Mouse (Mus musculus) v-Abl transformed pro-B cells (cell line): ENCODE measurements at regions not wholly inside any gene's neighbourhood (a gene's known extent, or its start where the extent isn't known, plus 50 kb on each side); places are given as distances from the start of the nearest gene placed in this dataset.

Experiments used
- in situ Hi-C, 2 experiments: fragments of 400-800 bp; cut with MboI; formaldehyde crosslinking; loops; one replicate each; pipeline ENCODE4 v1.15.1; 2025; ENCODE audit not compliant: unreplicated experiment in 2 of 2

DNA sequence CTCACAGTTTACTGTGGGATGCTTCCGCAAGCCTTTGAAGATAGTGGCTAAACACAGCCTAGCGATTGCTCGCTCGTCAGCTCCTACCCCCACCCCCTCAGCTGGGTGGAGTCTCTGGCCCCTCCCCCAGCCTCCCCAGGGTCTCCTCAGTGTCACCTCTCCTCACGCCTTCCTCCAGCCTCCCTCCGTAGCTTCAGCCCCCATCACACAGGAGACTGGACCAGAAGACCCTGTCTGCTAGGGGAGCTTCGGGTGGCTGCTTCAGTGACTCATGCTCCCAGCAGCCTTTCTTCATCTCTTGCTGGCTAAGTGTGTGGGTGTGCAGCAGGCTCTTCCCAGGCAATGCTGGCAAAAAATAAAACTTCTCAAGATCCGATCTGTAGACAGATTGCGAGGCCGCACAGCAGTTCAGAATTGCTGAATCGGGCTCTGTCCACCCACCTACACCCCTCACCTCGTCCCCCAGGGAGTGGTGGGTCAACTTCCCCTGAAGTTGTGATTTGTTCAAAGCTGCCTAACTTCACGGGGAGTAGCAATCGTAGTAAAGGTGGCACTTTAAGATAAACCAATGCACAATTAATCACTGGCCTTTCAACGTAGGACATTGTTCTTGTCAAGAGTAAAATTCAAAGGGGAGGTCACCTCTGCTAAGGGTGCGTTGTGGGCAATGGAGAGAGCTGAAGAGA, 61.2 kb upstream of the Ankrd28 start:
- in situ Hi-C loops = no loop called here

DNA sequence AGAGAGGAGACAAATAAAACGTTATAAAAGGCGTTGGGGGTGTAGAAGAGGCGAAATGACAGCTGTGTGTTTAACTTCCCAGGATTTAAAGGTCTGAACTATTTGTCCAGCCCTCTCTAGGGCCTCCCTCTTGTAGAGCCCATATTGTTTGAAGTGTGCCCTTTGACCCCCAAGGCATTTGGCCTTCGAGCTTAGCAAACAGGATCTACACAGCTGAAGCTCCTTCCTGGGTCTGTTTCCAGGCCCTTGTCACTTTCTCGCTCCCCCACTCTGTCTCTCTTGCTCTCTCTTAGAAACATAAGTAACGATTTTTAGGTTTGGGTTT, 61.7 kb upstream of the Ankrd28 start:
- in situ Hi-C loops = no loop called here

DNA sequence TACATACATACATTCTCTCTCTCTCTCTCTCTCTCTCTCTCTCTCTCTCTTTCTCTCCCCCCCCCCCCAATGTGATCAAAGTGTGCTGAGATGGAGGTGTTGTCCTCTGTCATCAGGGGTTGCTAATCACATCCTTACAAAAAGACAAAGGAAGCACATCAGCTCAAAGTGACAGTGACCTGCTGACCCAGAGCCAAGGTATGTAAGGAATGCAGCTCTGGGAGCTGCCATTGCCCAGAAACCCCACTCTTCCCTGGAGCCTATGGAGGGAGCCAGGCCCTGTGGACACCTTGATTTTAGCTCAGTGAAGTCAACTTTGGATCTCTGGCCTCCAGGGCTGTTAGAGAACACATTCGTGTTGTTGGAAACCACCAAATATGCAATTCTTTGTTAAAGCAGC, 66.0 kb upstream of the Ankrd28 start:
- in situ Hi-C loops = no loop called here

DNA sequence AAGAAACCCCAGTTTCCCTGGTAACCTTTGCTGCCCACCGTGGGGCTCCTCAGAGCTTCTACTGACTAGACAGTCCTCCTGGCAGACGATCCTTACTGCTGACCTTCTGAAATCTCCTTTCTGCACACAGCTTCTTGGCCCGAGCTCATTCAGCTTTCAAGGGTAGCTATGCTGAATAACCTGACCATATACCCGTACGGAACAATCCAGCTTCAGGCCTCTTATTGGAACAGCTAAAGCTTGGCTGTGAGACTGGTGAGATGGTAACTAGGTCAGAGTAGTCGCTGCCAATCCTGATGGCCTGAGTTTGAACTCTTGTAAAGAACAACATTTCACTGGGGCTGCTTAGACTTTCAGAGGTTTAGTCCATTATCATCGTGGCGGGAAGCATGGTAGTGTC, 69.1 kb upstream of the Ankrd28 start:
- in situ Hi-C loops = no loop called here

DNA sequence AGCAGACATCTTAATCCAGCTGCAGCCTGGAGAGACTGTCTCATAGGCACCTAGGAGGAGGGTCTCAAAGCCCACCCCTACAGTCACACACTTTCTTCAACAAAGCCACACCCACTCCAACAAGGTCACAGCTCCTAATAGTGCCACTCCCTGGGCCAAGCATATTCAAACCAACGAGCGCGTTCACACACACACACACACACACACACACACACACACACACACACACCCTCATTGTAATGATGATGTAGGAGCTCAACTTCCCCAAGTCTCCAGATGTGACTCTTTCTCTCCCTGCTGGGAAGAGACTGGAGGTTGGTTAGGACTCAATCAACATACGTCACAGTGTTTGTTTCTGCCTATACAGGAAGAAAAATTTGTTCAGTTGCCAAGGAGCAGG, 69.5 kb upstream of the Ankrd28 start:
- in situ Hi-C loops = no loop called here

- in situ Hi-C loops = no loop called here
Measured at GRCm38 (mm10) chr14:31901901-31902300, 71.5 kb upstream of the Ankrd28 start.

DNA sequence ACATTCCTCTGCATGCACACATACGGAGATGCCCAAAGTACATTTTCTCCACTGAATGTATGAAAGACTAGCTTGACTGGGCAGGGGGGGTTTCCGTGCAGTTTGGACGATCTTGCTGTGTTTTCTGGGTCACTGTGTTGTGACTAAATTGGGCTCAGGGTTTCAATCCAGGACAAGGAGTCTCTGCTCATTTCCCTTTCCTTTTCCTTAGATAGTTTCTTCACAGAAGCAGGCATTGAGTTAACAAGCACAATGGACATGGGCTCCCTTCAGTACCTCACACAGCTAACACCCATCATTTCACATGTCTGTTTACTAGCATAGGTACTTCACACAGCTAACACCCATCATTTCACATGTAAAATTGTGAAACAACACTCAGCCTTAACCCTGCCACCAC, 73.2 kb upstream of the Ankrd28 start:
- in situ Hi-C loops = no loop called here

- in situ Hi-C loops = no loop called here
Measured at GRCm38 (mm10) chr14:31908591-31908990, 78.1 kb upstream of the Ankrd28 start.

GRCm38 (mm10) chr14:31909291-31909690, 78.8 kb upstream of the Ankrd28 start:
- in situ Hi-C loops = no loop called here

GRCm38 (mm10) chr14:31910809-31911208, 80.4 kb upstream of the Ankrd28 start:
- in situ Hi-C loops = no loop called here

DNA sequence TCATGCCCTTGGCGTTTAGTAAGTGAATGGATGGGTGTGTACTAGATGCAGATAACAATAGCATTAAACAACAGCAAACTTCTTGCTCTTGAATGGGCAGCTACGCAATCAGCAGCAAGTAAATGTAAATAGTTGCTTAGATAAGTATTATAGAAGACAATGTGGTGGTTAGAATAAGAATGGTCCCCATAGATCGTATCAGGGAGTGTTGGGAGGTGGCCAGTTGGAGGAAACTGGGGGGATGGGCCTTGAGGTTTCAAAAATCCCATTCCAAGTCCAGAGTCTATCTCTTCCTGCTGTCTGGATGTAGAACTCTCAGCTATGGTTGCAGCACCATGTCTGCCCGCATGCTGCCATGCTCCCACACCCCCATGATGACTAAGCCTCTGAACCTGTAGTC, 88.0 kb upstream of the Ankrd28 start:
- in situ Hi-C loops = no loop called here

DNA sequence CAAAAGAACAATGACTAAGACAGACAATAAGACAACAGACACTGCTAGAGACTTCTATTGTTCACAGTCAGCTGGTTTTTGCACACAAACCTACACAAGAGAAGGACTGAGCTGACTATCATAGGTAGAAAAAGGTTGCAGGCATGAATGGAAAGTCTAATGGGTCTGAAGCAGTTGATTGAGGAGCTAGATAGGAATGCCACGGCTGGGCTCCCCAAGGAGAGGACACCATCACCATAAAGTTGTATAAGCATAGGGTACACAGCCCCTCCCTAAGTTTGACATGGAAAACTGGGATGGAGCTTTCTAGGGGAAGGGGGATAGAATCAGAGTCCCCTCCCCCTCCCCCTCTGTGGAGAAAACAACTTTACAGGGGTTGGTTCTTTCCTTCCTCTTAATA, 88.5 kb upstream of the Ankrd28 start:
- in situ Hi-C loops = no loop called here

DNA sequence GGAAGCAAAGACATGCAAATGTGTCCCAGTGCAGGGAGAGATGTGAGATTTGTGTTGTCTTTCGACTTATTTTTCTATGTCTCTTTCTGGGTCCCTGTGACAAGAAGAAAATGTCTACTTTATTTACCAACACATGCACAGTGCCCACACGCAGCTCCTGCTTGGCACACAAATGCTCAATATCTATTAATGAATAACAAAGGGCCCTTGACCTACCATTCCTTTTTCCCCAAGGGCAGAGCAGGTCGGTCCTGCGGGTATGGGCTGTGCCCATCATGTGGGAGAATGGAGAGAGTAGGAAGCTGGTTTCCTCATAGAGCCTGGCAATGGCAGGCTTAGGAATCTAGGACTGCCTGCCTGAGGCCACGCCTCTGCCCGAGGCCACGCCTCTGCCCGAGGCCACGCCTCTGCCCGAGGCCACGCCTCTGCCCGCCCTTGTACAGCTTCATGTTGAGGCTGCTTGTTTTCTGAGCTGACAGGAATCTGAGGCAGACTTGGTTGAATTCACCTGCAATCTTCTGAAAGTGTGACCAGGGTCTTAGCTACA, 98.8 kb upstream of the Ankrd28 start:
- in situ Hi-C loops = no loop called here

GRCm38 (mm10) chr14:31930367-31930766, 98.4 kb upstream of the Galnt15 start:
- in situ Hi-C loops = loop anchor here in 1 of 2 experiments (10.0 kb wide), 1 partner anchor 286 kb away; the partner anchor contains the start of genes Btd, Gm49387 and Hacl1

- in situ Hi-C loops = loop anchor here in 1 of 2 experiments (10.0 kb wide), 1 partner anchor 287 kb away; the partner anchor contains the start of genes Btd, Gm49387 and Hacl1
Measured at GRCm38 (mm10) chr14:31931971-31932370, 96.8 kb upstream of the Galnt15 start.

DNA sequence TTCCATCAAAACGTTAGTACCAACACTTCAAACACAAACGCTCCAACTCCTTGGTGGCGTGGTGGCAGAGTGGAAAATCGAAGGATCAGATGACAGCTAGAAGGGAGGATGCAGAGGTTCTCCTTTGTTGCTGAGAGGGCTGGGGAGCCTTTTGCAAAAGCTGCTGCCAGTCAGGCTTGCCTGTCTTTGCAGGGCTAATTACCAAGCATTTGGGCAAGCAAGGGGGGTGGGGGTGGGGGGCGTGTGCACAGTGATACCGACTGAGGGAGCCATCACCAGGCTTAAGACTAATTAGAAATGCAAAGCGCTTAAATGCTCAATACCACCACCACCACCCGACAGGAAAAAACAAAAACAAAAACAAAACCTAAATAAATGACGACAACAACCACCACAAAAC, 95.3 kb upstream of the Galnt15 start:
- in situ Hi-C loops = loop anchor here in 1 of 2 experiments (10.0 kb wide), 1 partner anchor 289 kb away; the partner anchor contains the start of genes Btd, Gm49387 and Hacl1

GRCm38 (mm10) chr14:31933841-31934271, 94.9 kb upstream of the Galnt15 start:
- in situ Hi-C loops = loop anchor here in 1 of 2 experiments (10.0 kb wide), 1 partner anchor 289 kb away; the partner anchor contains the start of genes Btd, Gm49387 and Hacl1

DNA sequence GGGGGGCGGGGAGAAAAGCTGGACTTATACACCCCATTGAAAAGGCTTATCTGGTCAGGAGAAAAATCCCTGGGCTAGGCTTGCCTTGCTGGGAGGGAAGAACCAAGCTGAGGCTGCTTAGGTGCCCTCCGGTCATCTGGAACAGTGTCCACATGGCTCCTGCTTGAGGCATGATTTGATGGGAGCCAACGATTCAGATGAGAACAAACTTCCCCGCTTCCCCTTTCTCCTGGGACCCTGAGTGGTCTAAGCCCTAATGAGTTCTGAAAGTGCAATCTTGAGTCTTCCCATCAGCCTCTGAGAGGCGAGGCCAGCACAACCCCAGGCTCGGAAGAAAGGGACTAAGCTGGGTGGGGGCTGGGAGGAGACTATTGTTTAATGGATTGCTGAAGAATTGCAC, 94.5 kb upstream of the Galnt15 start:
- in situ Hi-C loops = loop anchor here in 1 of 2 experiments (10.0 kb wide), 1 partner anchor 290 kb away; the partner anchor contains the start of genes Btd, Gm49387 and Hacl1

DNA sequence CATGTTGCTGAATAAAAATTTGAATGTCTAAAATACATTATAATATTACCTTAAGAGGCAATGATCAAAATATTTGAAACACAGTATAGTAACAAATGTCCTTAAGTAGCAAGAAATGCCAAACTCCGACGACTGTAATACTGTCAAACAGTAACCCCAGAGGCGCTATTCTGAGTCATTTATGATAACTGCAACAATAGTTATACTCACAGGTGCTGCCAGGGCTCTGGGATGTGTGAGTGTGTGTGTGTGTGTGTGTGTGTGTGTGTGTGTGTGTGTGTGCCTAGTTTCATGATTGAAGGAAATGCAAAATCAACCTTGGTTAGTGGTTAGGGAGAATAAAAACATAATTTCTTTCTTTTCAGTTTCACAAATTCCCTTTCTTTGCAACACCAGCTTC, 94.0 kb upstream of the Galnt15 start:
- in situ Hi-C loops = loop anchor here in 1 of 2 experiments (10.0 kb wide), 1 partner anchor 290 kb away; the partner anchor contains the start of genes Btd, Gm49387 and Hacl1

DNA sequence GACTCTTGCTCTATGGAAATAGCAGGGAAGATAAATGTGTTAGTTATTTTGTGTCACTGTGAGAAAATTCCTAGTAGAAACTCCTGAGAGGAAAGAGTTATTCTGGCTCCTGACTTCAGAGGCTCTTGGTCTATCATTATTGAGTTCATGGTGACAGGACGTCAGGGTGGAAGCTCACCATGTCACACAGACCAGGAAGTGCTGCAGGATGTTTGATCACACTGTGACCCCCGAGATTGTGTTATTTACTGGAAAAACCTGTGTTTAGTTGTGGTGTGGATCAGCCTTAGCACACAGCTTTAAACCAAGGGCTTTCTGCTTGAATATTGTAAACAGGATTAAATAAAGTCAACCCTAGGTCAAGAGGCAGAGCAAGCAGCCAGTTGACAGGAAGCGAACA, 93.4 kb upstream of the Galnt15 start:
- in situ Hi-C loops = loop anchor here in 1 of 2 experiments (10.0 kb wide), 1 partner anchor 291 kb away; the partner anchor contains the start of genes Btd, Gm49387 and Hacl1

GRCm38 (mm10) chr14:31936581-31936980, 92.2 kb upstream of the Galnt15 start:
- in situ Hi-C loops = loop anchor here in 1 of 2 experiments (10.0 kb wide), 1 partner anchor 292 kb away; the partner anchor contains the start of genes Btd, Gm49387 and Hacl1

- in situ Hi-C loops = no loop called here
Measured at GRCm38 (mm10) chr14:31940900-31941299, 87.9 kb upstream of the Galnt15 start.
